Mouse (Mus musculus) limb, embryonic 14.5 days (tissue): ENCODE data around the gene Rmdn2. TPM values are rescaled to one million over a fixed set of nuclear protein-coding genes. Genes with fewer than 3 reads are reported as not detected.

Experiments used
- ATAC-seq: fragments of 200-750 bp; cut with Nextera tagmentation; 2 replicates; pipeline ENCODE4 v1.8.0; 2017; ENCODE audit warnings: low read depth, moderate number of reproducible peaks, moderate TSS enrichment; ENCODE audit not compliant: low FRiP score
- DNase-seq: peaks from one replicate; pipeline ENCODE4 v3.0.0-alpha.2; 2015; ENCODE audit warnings: low spot score
- H3K27ac ChIP-seq: fragments of 300-500 bp; sonication (generic); replicated peaks from 2 replicates; pipeline ENCODE4 v1.5.1; 2014; ENCODE audit warnings: low read depth, mild to moderate bottlenecking, low read length, moderate library complexity, mixed read lengths
- H3K27me3 ChIP-seq: fragments of 300-500 bp; sonication (generic); 2 replicates; pipeline ENCODE4 v1.6.1; 2014; ENCODE audit warnings: low read length, mixed read lengths; ENCODE audit not compliant: control insufficient read depth, insufficient read depth
- H3K36me3 ChIP-seq: fragments of 300-500 bp; sonication (generic); 2 replicates; pipeline ENCODE4 v1.6.1; 2014; ENCODE audit warnings: mild to moderate bottlenecking, low read length, moderate library complexity, mixed read lengths; ENCODE audit not compliant: control insufficient read depth, insufficient read depth
- H3K4me1 ChIP-seq: fragments of 300-500 bp; sonication (generic); 2 replicates; pipeline ENCODE4 v1.6.1; 2014; ENCODE audit warnings: antibody characterized with exemption, low read length, mixed read lengths; ENCODE audit not compliant: control insufficient read depth, insufficient read depth
- H3K4me2 ChIP-seq: fragments of 300-500 bp; sonication (generic); replicated peaks from 2 replicates; pipeline ENCODE4 v1.6.1; 2014; ENCODE audit warnings: low read depth, mild to moderate bottlenecking, low read length, moderate library complexity; ENCODE audit not compliant: severe bottlenecking
- H3K4me3 ChIP-seq: fragments of 300-500 bp; sonication (generic); replicated peaks from 2 replicates; pipeline ENCODE4 v1.5.1; 2014; ENCODE audit warnings: low read length
- H3K9ac ChIP-seq: fragments of 300-500 bp; sonication (generic); 2 replicates; pipeline ENCODE4 v1.6.1; 2014; ENCODE audit warnings: mild to moderate bottlenecking, low read depth, low read length, moderate library complexity; ENCODE audit not compliant: severe bottlenecking
- H3K9me3 ChIP-seq: fragments of 300-500 bp; sonication (generic); 2 replicates; pipeline ENCODE4 v1.6.1; 2016; ENCODE audit warnings: low read length; ENCODE audit not compliant: control insufficient read depth
- POLR2A ChIP-seq: fragments of 200-500 bp; IDR thresholded peaks from 2 replicates; pipeline ENCODE4 v1.8.0; 2012; ENCODE audit warnings: inconsistent platforms, mild to moderate bottlenecking, moderate library complexity, borderline replicate concordance; ENCODE audit not compliant: insufficient read depth, insufficient read length; ENCODE audit errors: extremely low read depth
- WGBS: fragments of 180-500 bp; shearing (Covaris S2); extraction: QIAGEN DNeasy Blood & Tissue Kit; methylation state at CpG from one replicate; pipeline ENCODE4 v1.1.7; 2014; 5-methylcytosine and 5-hydroxymethylcytosine counted together
- polyA plus RNA-seq, 2 experiments: library from polyadenylated mRNA; depleted of rRNA in 1 of 2; stranded (reverse) in 1 of 2; unstranded in 1 of 2; fragments of >200 nt; fragmentation: Nextera tagmentation in 1 of 2; extraction: Ambion mirVana in 1 of 2; gene quantifications; 2 replicates each; pipeline versions ENCODE4 v1.2.1 to v1.2.3; 2012 to 2014

Rmdn2 gene
- polyA plus RNA-seq, 2 experiments, result 7.6 to 10.7 TPM

DNA sequence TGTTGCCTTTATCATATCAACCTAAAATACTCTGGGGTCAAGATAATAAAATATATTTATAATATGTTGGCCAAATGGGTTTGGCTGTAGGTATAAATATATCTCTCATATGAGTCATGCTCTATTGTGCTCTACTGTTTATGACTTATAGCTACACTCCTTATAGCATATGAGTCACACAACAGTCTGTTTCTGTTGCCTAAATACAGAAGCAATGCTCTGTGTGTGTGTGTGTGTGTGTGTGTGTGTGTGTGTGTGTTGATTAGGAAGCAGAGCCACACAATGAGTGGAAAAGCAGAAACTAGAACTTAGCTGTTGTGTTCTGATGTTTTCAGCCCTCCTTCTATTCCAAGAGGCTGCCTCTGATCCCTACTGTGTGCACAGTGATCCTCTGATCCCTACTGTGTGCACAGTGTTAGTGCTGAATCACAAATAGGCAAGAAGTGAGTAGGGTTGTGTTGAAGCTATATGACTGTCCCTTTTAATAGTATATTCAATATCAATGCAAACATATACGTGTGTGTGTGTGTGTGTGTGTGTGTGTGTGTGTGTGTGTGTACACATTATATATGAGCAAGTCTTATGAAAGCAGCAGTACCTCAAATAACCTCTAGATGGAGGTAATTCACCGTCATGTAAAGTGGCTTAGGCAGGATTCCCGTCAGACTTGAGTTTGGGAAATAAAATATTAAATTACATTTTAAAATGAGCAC, 51.9 kb downstream of the Rmdn2 start:
- H3K4me1 ChIP-seq, result no peaks in the 10 kb centered on the region
- DNase-seq (peak; percentile 80), ATAC-seq (peak; percentile 62; the same call in 1 of the 2 replicates)
- no peak overlapping the region for H3K9ac ChIP-seq
- H3K4me3 ChIP-seq, result no peak overlapping the region
- H3K9me3 ChIP-seq, result no peaks in the 10 kb centered on the region
- H3K36me3 ChIP-seq, result no peaks in the 10 kb centered on the region
- H3K4me2 ChIP-seq, result no peak overlapping the region
- no peak for TF ChIP-seq POLR2A
- H3K27ac ChIP-seq, result no peak overlapping the region
- 10% methylated on average over 3 of the region's 3 CpGs for WGBS
- no peaks in the 10 kb centered on the region for H3K27me3 ChIP-seq

- no peak for TF ChIP-seq POLR2A
- H3K4me3 ChIP-seq, result no peak overlapping the region
- H3K4me2 ChIP-seq, result no peak overlapping the region
- H3K4me1 ChIP-seq, result no peaks in the 10 kb centered on the region
- no peaks in the 10 kb centered on the region for H3K36me3 ChIP-seq
- WGBS, result 72% methylated on average over 2 of the region's 2 CpGs
- no peaks in the 10 kb centered on the region for H3K9me3 ChIP-seq
- DNase-seq (no peak), ATAC-seq (peak; percentile 55; the same call in 1 of the 2 replicates)
- no peaks in the 10 kb centered on the region for H3K27me3 ChIP-seq
- no peak overlapping the region for H3K9ac ChIP-seq
- H3K27ac ChIP-seq, result no peak overlapping the region
Observed at GRCm38 (mm10) chr17:79664106-79664417, 52.4 kb downstream of the Rmdn2 start.

DNA sequence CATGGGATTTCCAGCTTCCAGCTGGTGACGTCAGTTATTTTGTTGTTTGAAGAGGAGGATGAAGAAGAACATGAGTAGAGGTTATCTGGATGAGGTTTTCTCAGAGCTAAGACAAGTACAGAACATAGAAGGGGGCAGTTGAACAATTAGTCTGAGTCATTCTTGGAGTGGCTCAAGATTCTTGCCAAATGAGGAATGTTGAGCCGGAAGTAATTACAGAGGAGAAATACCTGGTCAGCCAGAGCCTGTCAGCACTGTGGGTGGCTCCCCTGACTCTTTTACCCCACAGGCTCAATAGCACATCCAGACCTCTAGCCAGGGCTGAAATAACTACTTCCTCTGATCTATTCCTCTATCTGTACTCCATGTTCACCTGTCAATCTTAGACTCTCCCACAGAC, 59.2 kb downstream of the Rmdn2 start:
- no peak overlapping the region for H3K27ac ChIP-seq
- no peaks in the 10 kb centered on the region for H3K4me1 ChIP-seq
- no peaks in the 10 kb centered on the region for H3K36me3 ChIP-seq
- WGBS, result 58% methylated on average over 2 of the region's 2 CpGs
- no peaks in the 10 kb centered on the region for H3K9me3 ChIP-seq
- H3K27me3 ChIP-seq, result no peaks in the 10 kb centered on the region
- DNase-seq, result no peak
- no peak for TF ChIP-seq POLR2A
- ATAC-seq, result no peak
- no peak overlapping the region for H3K4me2 ChIP-seq
- no peak overlapping the region for H3K4me3 ChIP-seq
- H3K9ac ChIP-seq, result no peak overlapping the region

- H3K4me2 ChIP-seq, result no peak overlapping the region
- H3K4me1 ChIP-seq, result no peaks in the 10 kb centered on the region
- no peak for TF ChIP-seq POLR2A
- no peaks in the 10 kb centered on the region for H3K36me3 ChIP-seq
- WGBS, result 79% methylated on average over 4 of the region's 4 CpGs
- H3K27ac ChIP-seq, result no peak overlapping the region
- DNase-seq (no peak), ATAC-seq (no peak)
- H3K9ac ChIP-seq, result no peak overlapping the region
- H3K9me3 ChIP-seq, result no peaks in the 10 kb centered on the region; the same call in 1 of the 2 replicates
- H3K4me3 ChIP-seq, result no peak overlapping the region
- no peaks in the 10 kb centered on the region for H3K27me3 ChIP-seq
Observed at GRCm38 (mm10) chr17:79695106-79695505, 83.4 kb downstream of the Rmdn2 start.

DNA sequence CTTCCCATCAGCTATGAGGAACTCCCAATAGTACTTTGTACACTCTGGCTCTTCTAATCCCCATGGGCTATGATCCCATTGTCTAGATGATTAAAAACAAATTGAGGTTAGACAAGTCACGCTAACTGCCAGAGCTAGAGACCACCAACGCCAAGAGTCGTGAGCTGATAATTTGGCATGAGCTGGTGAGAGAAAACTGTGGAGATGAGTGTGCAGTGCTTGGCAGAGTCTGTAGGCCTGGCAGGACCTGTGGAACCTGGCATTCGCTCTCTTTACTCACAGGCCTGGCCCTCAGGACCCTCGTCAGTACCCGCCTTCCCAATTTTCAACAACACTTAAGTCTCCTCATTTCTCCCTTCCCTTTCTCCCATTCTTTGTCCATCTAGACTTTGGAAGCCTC, 83.9 kb downstream of the Rmdn2 start:
- no peaks in the 10 kb centered on the region for H3K27me3 ChIP-seq
- no peak overlapping the region for H3K4me3 ChIP-seq
- no peak overlapping the region for H3K4me2 ChIP-seq
- 91% methylated on average over 6 of the region's 6 CpGs for WGBS
- H3K9ac ChIP-seq, result no peak overlapping the region
- no peaks in the 10 kb centered on the region for H3K9me3 ChIP-seq
- H3K4me1 ChIP-seq, result no peaks in the 10 kb centered on the region
- no peak for TF ChIP-seq POLR2A
- H3K27ac ChIP-seq, result no peak overlapping the region
- DNase-seq (no peak), ATAC-seq (no peak)
- H3K36me3 ChIP-seq, result no peaks in the 10 kb centered on the region
